Mouse (Mus musculus): Measurements from ENCODE around the gene Dgkg. TPM values are rescaled to one million over a fixed set of nuclear protein-coding genes. Genes with fewer than 3 reads are reported as not detected.

Dgkg gene
- polyA plus RNA-seq, 1 experiment from 2014 or later, result 0.12 TPM

DNA sequence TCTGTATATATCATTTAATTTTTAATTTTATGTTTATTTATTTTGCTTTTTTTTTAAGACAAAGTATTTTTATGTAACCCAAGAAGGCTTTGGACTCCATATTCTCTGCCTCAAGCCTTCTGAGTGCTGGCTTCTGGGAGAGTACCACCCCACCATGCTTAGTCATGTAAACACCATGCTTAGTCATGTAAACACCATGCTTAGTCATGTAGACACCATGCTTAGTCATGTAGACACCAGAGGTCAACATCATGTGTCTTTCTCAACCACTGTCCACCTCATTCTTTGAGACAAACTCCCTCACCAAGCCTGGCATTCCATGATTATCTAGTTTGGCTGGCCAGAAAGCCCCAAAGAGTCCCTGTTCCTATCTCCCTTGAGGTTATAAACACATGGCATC, 25.7 kb upstream of the Dgkg start:
- H3K9ac ChIP-seq (ENCODE audit: low read depth, low read length), result no peak overlapping the region
- ATAC-seq (ENCODE audit: low FRiP score), result no peak
- H3K27ac ChIP-seq (ENCODE audit: low read depth, low read length), result no peak overlapping the region
- DNase-seq (ENCODE audit: low spot score), result no peak
- H3K4me3 ChIP-seq (ENCODE audit: low read depth, low read length), result no peak overlapping the region
- no peaks in the 10 kb centered on the region for H3K4me1 ChIP-seq (replicated peaks; ENCODE audit: control insufficient read depth, insufficient read depth, low read length)
- H3K9me3 ChIP-seq (ENCODE audit: control insufficient read depth, low read length), result no peaks in the 10 kb centered on the region
- H3K27me3 ChIP-seq (ENCODE audit: control insufficient read depth, insufficient read depth, low read length), result no peaks in the 10 kb centered on the region
- H3K4me2 ChIP-seq (replicated peaks; ENCODE audit: low read depth, low read length), result no peak overlapping the region
- H3K36me3 ChIP-seq (ENCODE audit: control insufficient read depth, insufficient read depth, low read length), result no peaks in the 10 kb centered on the region

DNA sequence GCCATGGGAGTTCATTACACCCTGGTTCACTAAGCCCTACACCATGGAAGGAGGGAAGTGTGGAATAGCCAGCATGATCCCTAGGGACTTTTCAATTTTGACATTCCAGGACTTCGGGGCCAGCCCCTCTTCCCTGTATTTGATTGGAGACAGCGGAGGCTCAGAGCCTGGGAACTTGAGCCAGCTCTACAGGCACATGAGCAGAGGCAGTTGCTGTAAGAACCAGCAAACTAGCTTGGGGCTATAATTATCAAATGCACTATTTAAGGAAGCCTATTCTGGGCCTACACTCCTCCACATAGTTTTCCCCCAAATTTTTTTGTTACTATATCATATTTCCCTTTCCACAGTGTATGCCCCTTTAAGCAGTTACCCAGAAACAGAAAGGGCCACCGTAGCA, 22.6 kb upstream of the Dgkg start:
- Histone ChIP-seq H3K27ac (ENCODE audit: low read depth, low read length) (no peak overlapping the region), H3K9ac (ENCODE audit: low read depth, low read length) (no peak overlapping the region), H3K4me1 (replicated peaks; ENCODE audit: control insufficient read depth, insufficient read depth, low read length) (no peaks in the 10 kb centered on the region), H3K9me3 (ENCODE audit: control insufficient read depth, low read length) (no peaks in the 10 kb centered on the region), H3K4me2 (replicated peaks; ENCODE audit: low read depth, low read length) (no peak overlapping the region), H3K4me3 (ENCODE audit: low read depth, low read length) (no peak overlapping the region), H3K27me3 (ENCODE audit: control insufficient read depth, insufficient read depth, low read length) (no peaks in the 10 kb centered on the region), H3K36me3 (ENCODE audit: control insufficient read depth, insufficient read depth, low read length) (no peaks in the 10 kb centered on the region)
- WGBS, result 75% methylated on average over 3 of the region's 3 CpGs
- ATAC-seq (ENCODE audit: low FRiP score), result no peak
- DNase-seq (ENCODE audit: low spot score), result no peak

DNA sequence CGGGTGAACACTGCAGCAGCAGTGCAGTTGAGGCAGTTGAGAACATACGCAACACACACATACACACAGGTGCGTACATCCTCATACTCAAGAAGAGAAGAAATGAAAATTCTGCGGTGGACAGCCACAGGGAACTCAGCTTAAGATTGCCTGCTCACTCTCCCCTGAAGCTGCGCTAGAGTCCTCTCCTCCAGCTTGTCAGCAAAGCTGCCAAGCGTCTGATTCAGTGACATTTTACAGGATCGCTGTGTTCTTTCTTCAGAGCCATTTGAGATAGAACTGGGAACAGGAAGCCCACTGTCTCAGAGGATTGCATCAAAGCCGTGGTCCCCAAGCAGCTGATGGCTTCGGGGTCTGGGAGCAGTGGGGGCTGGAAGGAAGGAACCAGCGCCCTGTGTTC, 17.6 kb upstream of the Dgkg start:
- Histone ChIP-seq H3K4me3 (ENCODE audit: low read depth, low read length) (no peak overlapping the region), H3K27me3 (ENCODE audit: control insufficient read depth, insufficient read depth, low read length) (no peaks in the 10 kb centered on the region), H3K4me1 (replicated peaks; ENCODE audit: control insufficient read depth, insufficient read depth, low read length) (no peaks in the 10 kb centered on the region), H3K4me2 (replicated peaks; ENCODE audit: low read depth, low read length) (no peak overlapping the region), H3K9me3 (ENCODE audit: control insufficient read depth, low read length) (no peaks in the 10 kb centered on the region), H3K27ac (ENCODE audit: low read depth, low read length) (no peak overlapping the region), H3K9ac (ENCODE audit: low read depth, low read length) (no peak overlapping the region), H3K36me3 (ENCODE audit: control insufficient read depth, insufficient read depth, low read length) (no peaks in the 10 kb centered on the region)
- 94% methylated on average over 10 of the region's 10 CpGs for WGBS
- ATAC-seq (ENCODE audit: low FRiP score), result no peak
- no peak for DNase-seq (ENCODE audit: low spot score)

DNA sequence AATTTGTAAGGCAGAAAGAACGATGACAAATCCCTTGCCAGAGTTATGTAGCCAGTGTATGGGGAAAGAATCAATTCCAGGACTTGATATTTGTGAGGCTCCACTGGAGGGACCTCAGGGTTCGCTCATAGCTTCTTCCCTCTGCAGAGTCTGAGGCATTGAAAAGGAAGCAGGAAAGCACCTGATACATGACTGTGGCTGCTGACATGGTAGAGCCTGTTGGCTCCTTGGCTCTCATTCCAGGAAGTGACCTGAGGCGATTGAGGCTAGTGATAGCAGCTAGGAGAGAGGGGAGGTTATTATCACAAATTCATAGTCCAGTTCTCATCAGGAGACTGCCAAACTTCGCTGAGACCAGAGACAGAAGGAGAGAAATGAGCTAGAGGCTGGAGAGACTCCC, 17.1 kb upstream of the Dgkg start:
- H3K4me2 ChIP-seq (replicated peaks; ENCODE audit: low read depth, low read length), result no peak overlapping the region
- no peak overlapping the region for H3K4me3 ChIP-seq (ENCODE audit: low read depth, low read length)
- no peaks in the 10 kb centered on the region for H3K27me3 ChIP-seq (ENCODE audit: control insufficient read depth, insufficient read depth, low read length)
- WGBS, result 76% methylated on average over 4 of the region's 4 CpGs
- no peaks in the 10 kb centered on the region for H3K9me3 ChIP-seq (ENCODE audit: control insufficient read depth, low read length)
- H3K9ac ChIP-seq (ENCODE audit: low read depth, low read length), result no peak overlapping the region
- no peak for DNase-seq (ENCODE audit: low spot score)
- H3K4me1 ChIP-seq (replicated peaks; ENCODE audit: control insufficient read depth, insufficient read depth, low read length), result no peaks in the 10 kb centered on the region
- no peaks in the 10 kb centered on the region for H3K36me3 ChIP-seq (ENCODE audit: control insufficient read depth, insufficient read depth, low read length)
- H3K27ac ChIP-seq (ENCODE audit: low read depth, low read length), result no peak overlapping the region
- no peak for ATAC-seq (ENCODE audit: low FRiP score)

DNA sequence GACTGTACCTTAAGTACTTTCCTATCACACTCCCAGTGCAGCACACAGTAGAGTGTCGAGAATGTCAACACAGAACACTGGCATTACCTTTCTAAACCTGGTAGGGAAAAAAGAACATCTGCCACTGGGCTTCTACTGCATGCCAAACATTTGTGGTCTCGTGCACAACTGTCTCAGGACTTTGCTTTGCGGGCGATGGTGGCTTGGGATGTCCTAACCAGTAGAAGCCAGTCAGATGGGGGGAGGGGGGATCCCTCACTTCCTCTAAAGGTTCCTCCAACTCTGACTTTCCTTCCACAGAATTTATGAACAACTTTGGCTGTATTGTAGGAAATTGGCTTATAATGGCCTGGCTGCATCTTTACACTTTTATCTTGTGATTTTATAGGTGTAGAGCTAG, 7.0 kb upstream of the Dgkg start:
- H3K27ac ChIP-seq (ENCODE audit: low read depth, low read length), result no peak overlapping the region
- 82% methylated on average over 4 of the region's 4 CpGs for WGBS

DNA sequence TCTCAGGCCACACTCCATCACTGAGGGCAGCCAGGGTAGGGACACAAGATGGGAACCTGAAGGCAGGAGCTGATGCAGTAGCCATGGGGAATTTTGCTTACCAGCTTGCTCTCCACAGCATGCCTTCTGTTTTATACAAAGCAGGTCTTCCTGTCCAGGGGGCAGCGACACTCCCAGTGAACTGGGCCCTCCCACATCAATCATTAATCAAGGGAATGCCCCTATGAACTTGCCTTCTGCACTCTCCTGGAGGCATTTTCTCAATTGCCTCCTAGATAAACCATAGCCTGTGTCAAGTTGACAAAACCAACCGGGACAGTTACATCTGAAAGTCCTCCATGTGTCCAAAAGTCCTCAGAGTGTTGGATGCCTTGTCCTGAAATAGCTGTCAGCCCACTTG, 6.1 kb upstream of the Dgkg start:
- no peak overlapping the region for H3K9ac ChIP-seq (ENCODE audit: low read depth, low read length)
- no peak overlapping the region for H3K27ac ChIP-seq (ENCODE audit: low read depth, low read length)
- no peaks in the 10 kb centered on the region for H3K36me3 ChIP-seq (ENCODE audit: control insufficient read depth, insufficient read depth, low read length)
- H3K4me3 ChIP-seq (ENCODE audit: low read depth, low read length), result no peak overlapping the region
- ATAC-seq (ENCODE audit: low FRiP score) (no peak), DNase-seq (ENCODE audit: low spot score) (no peak)
- no peaks in the 10 kb centered on the region for H3K4me1 ChIP-seq (replicated peaks; ENCODE audit: control insufficient read depth, insufficient read depth, low read length)
- H3K4me2 ChIP-seq (replicated peaks; ENCODE audit: low read depth, low read length), result no peak overlapping the region
- H3K9me3 ChIP-seq (ENCODE audit: control insufficient read depth, low read length), result no peaks in the 10 kb centered on the region
- WGBS, result 41% methylated on average over 2 of the region's 2 CpGs
- peaks cover 4% of the 10 kb centered on the region; the same call in 1 of the 2 replicates for H3K27me3 ChIP-seq (ENCODE audit: control insufficient read depth, insufficient read depth, low read length)

More for the DNA sequence above, 7.0 kb upstream of the Dgkg start:
- no peaks in the 10 kb centered on the region for H3K9me3 ChIP-seq (ENCODE audit: control insufficient read depth, low read length)
- no peak overlapping the region for H3K9ac ChIP-seq (ENCODE audit: low read depth, low read length)
- H3K36me3 ChIP-seq (ENCODE audit: control insufficient read depth, insufficient read depth, low read length), result no peaks in the 10 kb centered on the region
- no peaks in the 10 kb centered on the region for H3K27me3 ChIP-seq (ENCODE audit: control insufficient read depth, insufficient read depth, low read length)
- no peak overlapping the region for H3K4me2 ChIP-seq (replicated peaks; ENCODE audit: low read depth, low read length)
- no peak for DNase-seq (ENCODE audit: low spot score)
- H3K4me1 ChIP-seq (replicated peaks; ENCODE audit: control insufficient read depth, insufficient read depth, low read length), result no peaks in the 10 kb centered on the region
- no peak for ATAC-seq (ENCODE audit: low FRiP score)
- H3K4me3 ChIP-seq (ENCODE audit: low read depth, low read length), result no peak overlapping the region

DNA sequence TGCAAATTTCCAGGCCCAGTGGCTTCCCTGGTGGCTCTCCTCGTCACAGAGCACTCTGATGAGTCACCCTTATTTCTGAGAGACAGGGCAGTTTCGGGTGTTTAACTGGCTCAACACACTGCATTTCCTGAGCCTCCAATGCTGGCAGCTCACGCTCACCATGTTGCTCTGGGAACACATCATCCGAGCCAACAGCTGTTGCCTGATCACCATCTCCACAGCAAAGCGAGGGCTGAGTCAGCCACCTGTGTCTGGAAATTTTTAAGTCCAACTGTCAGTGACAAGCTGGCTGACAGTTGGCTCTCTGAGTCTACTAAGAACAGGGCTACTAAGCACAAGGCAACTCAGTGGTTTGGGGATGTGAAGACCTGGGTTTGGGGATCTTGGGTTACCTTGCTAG, 4.1 kb upstream of the Dgkg start:
- H3K36me3 ChIP-seq (ENCODE audit: control insufficient read depth, insufficient read depth, low read length), result no peaks in the 10 kb centered on the region
- no peaks in the 10 kb centered on the region for H3K9me3 ChIP-seq (ENCODE audit: control insufficient read depth, low read length)
- DNase-seq (ENCODE audit: low spot score), result no peak
- no peaks in the 10 kb centered on the region for H3K4me1 ChIP-seq (replicated peaks; ENCODE audit: control insufficient read depth, insufficient read depth, low read length)
- no peak for ATAC-seq (ENCODE audit: low FRiP score)
- no peak overlapping the region for H3K27ac ChIP-seq (ENCODE audit: low read depth, low read length)
- 73% methylated on average over 5 of the region's 5 CpGs for WGBS
- H3K9ac ChIP-seq (ENCODE audit: low read depth, low read length), result no peak overlapping the region
- H3K4me3 ChIP-seq (ENCODE audit: low read depth, low read length), result no peak overlapping the region
- peaks cover 23% of the 10 kb centered on the region for H3K27me3 ChIP-seq (ENCODE audit: control insufficient read depth, insufficient read depth, low read length)
- no peak overlapping the region for H3K4me2 ChIP-seq (replicated peaks; ENCODE audit: low read depth, low read length)

DNA sequence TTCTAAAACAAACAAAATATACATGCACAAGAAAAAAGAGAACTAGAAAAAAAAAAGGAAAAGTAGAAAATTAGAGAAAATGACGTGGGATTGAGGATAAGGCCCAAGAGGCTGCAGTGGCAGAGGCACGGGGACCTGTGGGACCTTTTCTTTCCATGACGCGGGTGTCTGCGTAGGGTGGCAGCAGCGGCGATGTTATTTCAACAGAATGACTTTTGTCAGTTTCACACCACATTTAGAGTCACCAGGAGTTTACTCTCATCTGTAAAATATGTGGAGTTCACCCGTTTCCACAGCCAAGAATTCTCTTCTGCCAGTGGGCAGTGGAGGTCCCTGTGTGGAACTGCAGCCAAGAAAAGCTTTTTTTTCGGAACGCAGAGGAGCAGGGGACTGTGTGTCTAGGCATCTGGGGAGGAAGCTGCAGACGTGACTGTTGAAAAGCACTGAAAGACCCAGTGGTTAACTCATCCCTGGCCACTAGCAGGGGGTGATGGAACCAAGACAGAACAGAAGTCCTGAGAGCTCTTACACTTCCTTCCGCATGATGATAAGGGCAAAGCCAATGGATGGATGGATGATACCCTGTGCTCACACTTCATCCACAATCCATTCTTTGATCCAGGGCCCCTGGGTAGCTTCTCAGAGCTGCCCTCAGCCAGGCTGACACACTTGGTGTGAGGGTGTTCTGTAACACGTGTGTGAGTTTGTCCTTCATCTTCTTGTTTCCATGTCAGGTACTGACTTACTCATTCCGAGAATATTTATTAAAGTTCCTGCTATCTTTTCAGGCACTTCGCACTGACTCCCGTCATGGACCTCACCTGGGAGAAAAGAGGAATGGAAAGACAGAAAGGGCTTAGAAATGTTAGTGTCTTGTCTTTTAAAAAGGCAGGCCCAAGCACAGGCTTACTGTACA, 1.1 kb upstream of the Dgkg start:
- no peaks in the 10 kb centered on the region for H3K4me1 ChIP-seq (replicated peaks; ENCODE audit: control insufficient read depth, insufficient read depth, low read length)
- H3K4me2 ChIP-seq (replicated peaks; ENCODE audit: low read depth, low read length), result no peak overlapping the region
- H3K36me3 ChIP-seq (ENCODE audit: control insufficient read depth, insufficient read depth, low read length), result no peaks in the 10 kb centered on the region
- ATAC-seq (ENCODE audit: low FRiP score), result no peak
- DNase-seq (ENCODE audit: low spot score), result no peak
- no peak overlapping the region for H3K4me3 ChIP-seq (ENCODE audit: low read depth, low read length)
- no peak overlapping the region for H3K27ac ChIP-seq (ENCODE audit: low read depth, low read length)
- H3K9ac ChIP-seq (ENCODE audit: low read depth, low read length), result no peak overlapping the region
- no peaks in the 10 kb centered on the region for H3K9me3 ChIP-seq (ENCODE audit: control insufficient read depth, low read length)
- WGBS, result 77% methylated on average over 16 of the region's 16 CpGs
- H3K27me3 ChIP-seq (ENCODE audit: control insufficient read depth, insufficient read depth, low read length), result peaks cover 29% of the 10 kb centered on the region

DNA sequence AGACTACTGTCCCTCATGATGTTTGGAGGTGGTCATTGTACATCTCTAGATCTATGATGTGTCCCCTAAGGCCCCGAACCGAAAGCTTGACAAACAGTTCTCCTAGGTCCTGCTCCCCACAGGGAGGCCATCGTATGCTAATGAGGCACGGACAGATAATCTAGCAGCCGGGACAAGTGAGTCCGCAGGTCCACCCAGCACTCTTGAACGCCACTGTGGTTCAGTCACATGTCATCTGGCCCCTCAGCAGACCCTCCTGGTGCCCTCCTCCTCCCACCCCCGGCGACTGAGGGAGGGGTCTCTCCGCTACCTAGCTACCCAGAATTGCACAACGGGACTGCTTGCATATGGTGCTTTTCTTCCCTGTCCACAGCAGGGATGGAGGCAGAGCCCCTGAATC, 1.2 kb downstream of the Dgkg start:
- Histone ChIP-seq H3K4me1 (replicated peaks; ENCODE audit: control insufficient read depth, insufficient read depth, low read length) (no peaks in the 10 kb centered on the region), H3K9me3 (ENCODE audit: control insufficient read depth, low read length) (no peaks in the 10 kb centered on the region), H3K36me3 (ENCODE audit: control insufficient read depth, insufficient read depth, low read length) (no peaks in the 10 kb centered on the region), H3K4me3 (ENCODE audit: low read depth, low read length) (no peak overlapping the region), H3K9ac (ENCODE audit: low read depth, low read length) (no peak overlapping the region), H3K27me3 (ENCODE audit: control insufficient read depth, insufficient read depth, low read length) (peaks cover 29% of the 10 kb centered on the region), H3K27ac (ENCODE audit: low read depth, low read length) (no peak overlapping the region), H3K4me2 (replicated peaks; ENCODE audit: low read depth, low read length) (no peak overlapping the region; the same call in 1 of the 2 replicates)
- 7% methylated on average over 11 of the region's 11 CpGs for WGBS
- ATAC-seq (ENCODE audit: low FRiP score), result no peak
- DNase-seq (ENCODE audit: low spot score), result peak; percentile 14
